Mouse (Mus musculus) small intestine, adult 2 months (tissue): Measurements from ENCODE around the gene Cdkn2aipnl. TPM values are rescaled to one million over a fixed set of nuclear protein-coding genes. Genes with fewer than 3 reads are reported as not detected.

ENCODE experiments used
- H3K27ac ChIP-seq: fragments of 200-500 bp; 2 replicates; pipeline ENCODE4 v1.5.1; 2012; ENCODE audit warnings: low read depth, low read length, control low read depth, inconsistent platforms; ENCODE audit not compliant: insufficient read depth
- H3K27me3 ChIP-seq: fragments of 200-500 bp; 2 replicates; pipeline ENCODE4 v1.6.1; 2012; ENCODE audit warnings: mild to moderate bottlenecking, moderate library complexity, low read length, inconsistent platforms; ENCODE audit not compliant: control insufficient read depth, insufficient read depth
- H3K36me3 ChIP-seq: fragments of 200-500 bp; 2 replicates; pipeline ENCODE4 v1.6.1; 2012; ENCODE audit warnings: mild to moderate bottlenecking, low read length, control low read depth, inconsistent platforms; ENCODE audit not compliant: control insufficient read depth, insufficient read depth
- H3K4me1 ChIP-seq: fragments of 200-500 bp; 2 replicates; pipeline ENCODE4 v1.6.1; 2012; ENCODE audit warnings: low read length, inconsistent platforms, mixed read lengths; ENCODE audit not compliant: control insufficient read depth, insufficient read depth, insufficient read length
- H3K4me3 ChIP-seq: fragments of 200-500 bp; 2 replicates; pipeline ENCODE4 v1.5.1; 2012; ENCODE audit warnings: low read depth, mild to moderate bottlenecking, control low read depth, inconsistent platforms, low read length, moderate library complexity
- CTCF ChIP-seq: fragments of 200-500 bp; IDR thresholded peaks from 2 replicates; pipeline ENCODE4 v1.5.1; 2012; ENCODE audit warnings: low read depth, mild to moderate bottlenecking, control low read depth, inconsistent platforms, low read length, moderate library complexity, mixed read lengths; ENCODE audit not compliant: insufficient replicate concordance, insufficient read length; ENCODE audit errors: extremely low read depth
- POLR2A ChIP-seq: fragments of 200-500 bp; IDR thresholded peaks from 2 replicates; pipeline ENCODE4 v1.6.1; 2012; ENCODE audit warnings: low read depth, mild to moderate bottlenecking, control low read depth, inconsistent platforms, low read length, moderate library complexity
- WGBS: fragments of 180-500 bp; shearing (Covaris S2); methylation state at CpG from one replicate; pipeline ENCODE4 v1.1.7; 2018; 5-methylcytosine and 5-hydroxymethylcytosine counted together
- polyA plus RNA-seq: library from polyadenylated mRNA; depleted of rRNA; stranded (reverse); fragments of >200 nt; gene quantifications from 2 replicates; pipeline ENCODE4 v1.2.3, GENCODE M21; 2012; rRNA removed

The Cdkn2aipnl gene
- polyA plus RNA-seq, 1 experiment = 14.0 TPM

DNA sequence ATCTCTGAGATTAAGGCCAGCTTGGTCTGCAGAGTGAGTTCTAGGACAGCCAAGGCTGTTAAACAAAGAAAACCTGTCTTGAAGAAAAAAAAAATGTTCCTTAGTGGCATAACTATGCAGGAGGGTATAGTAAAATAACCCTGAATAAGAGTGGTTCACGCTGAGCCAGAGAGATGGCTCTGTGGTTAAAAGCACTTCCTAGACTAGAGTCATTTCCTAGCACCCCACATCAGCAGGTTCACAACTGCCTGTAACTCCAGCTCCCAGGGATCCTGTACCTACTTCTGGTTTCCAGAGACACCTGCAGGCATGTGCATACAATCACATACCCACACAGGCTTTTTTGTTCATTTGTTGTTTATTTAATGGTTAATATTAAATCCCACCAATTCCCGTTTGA, 38.1 kb downstream of the Cdkn2aipnl start:
- Histone ChIP-seq H3K27me3 (no peaks in the 10 kb centered on the region), H3K27ac (no peak overlapping the region), H3K4me3 (no peak overlapping the region), H3K36me3 (no peaks in the 10 kb centered on the region), H3K4me1 (no peaks in the 10 kb centered on the region; the same call in 1 of the 2 replicates)
- TF ChIP-seq POLR2A (no peak), CTCF (no peak)
- WGBS = 11% methylated on average over 2 of the region's 2 CpGs

DNA sequence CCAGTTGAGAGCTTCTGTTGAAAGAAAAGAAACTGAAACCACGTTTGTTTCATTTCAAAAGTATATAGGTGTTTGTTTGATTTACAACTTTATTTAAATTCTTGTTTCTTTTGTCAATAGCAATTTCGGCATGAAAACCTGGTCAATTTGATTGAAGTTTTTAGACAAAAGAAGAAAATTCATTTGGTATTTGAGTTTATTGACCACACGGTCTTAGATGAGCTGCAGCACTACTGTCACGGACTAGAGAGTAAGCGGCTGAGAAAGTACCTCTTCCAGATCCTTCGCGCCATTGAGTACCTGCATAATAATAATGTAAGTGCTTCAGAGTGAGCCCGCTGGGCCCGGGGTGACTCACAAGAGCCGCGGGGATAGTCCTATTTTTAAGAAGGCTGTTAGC, 43.5 kb downstream of the Cdkn2aipnl start:
- Histone ChIP-seq H3K27ac (no peak overlapping the region), H3K36me3 (no peaks in the 10 kb centered on the region), H3K27me3 (no peaks in the 10 kb centered on the region), H3K4me3 (no peak overlapping the region), H3K4me1 (no peaks in the 10 kb centered on the region)
- WGBS = 87% methylated on average over 11 of the region's 11 CpGs
- TF ChIP-seq CTCF = no peak
- no peak for TF ChIP-seq POLR2A

DNA sequence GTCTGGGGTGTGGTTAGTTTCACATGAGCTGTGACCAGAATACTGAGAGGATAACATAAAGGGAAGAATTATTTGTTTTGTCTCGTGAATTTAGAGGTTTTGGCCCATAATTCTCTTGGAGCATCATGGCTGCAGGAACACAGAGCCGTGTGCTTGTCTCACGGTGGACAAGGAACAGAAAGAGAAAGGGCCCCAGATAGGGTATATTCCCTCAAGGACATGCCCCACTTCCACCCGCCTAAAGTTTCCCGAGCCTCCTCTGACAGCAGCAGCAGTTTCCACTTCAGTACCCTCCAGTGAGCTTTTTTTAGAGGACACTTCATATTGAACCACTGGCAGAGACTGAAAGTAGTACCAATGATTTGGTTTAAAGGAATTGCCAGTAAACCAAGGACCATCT, 44.1 kb downstream of the Cdkn2aipnl start:
- Histone ChIP-seq H3K4me1 (no peaks in the 10 kb centered on the region), H3K4me3 (no peak overlapping the region), H3K27ac (no peak overlapping the region), H3K27me3 (no peaks in the 10 kb centered on the region), H3K36me3 (no peaks in the 10 kb centered on the region)
- TF ChIP-seq CTCF (no peak), POLR2A (no peak)
- WGBS = 79% methylated on average over 5 of the region's 5 CpGs

DNA sequence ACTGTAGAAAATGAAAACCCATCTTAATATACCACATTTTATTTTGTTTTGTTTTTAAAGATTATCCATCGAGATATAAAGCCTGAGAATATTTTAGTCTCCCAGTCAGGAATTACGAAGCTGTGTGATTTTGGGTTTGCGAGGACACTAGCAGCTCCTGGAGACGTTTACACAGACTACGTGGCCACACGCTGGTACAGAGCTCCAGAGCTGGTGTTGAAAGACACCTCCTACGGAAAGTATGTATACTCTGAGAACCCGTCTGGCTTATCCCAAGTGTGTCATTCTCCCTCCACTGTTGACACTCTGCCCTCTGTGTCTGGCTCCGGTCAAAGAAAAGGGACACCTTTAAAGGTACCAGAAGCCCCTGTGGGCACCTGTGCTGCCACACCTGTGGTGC, 50.8 kb downstream of the Cdkn2aipnl start:
- WGBS = 84% methylated on average over 9 of the region's 9 CpGs
- Histone ChIP-seq H3K4me3 (no peak overlapping the region), H3K36me3 (no peaks in the 10 kb centered on the region), H3K4me1 (no peaks in the 10 kb centered on the region), H3K27me3 (no peaks in the 10 kb centered on the region), H3K27ac (no peak overlapping the region)
- TF ChIP-seq POLR2A (no peak), CTCF (no peak)

Other genes with a start within 250 kb of the Cdkn2aipnl start
- 36.6 and 56.9 TPM in 2 replicates for gene Sec24a, start 204.0 kb upstream of the Cdkn2aipnl start, polyA plus RNA-seq
- 11.4 and 19.9 TPM in 2 replicates for gene Sar1b, start 204.0 kb upstream of the Cdkn2aipnl start, polyA plus RNA-seq
- 3.2 and 6.3 TPM in 2 replicates for gene Jade2, start 110.0 kb upstream of the Cdkn2aipnl start, polyA plus RNA-seq
- gene Ube2b, start 33.1 kb downstream of the Cdkn2aipnl start, polyA plus RNA-seq = 7.2 and 18.2 TPM in 2 replicates
- gene Cdkl3, start 36.6 kb downstream of the Cdkn2aipnl start, polyA plus RNA-seq = 0.09 and 0.24 TPM in 2 replicates
- gene Ppp2ca, start 131.0 kb downstream of the Cdkn2aipnl start, polyA plus RNA-seq = 11.9 and 27.0 TPM in 2 replicates
- not detected in 2 replicates for gene Olfr1373, start 177.9 kb downstream of the Cdkn2aipnl start, polyA plus RNA-seq
- not detected in 2 replicates for gene Olfr1371, start 246.3 kb downstream of the Cdkn2aipnl start, polyA plus RNA-seq